Mouse (Mus musculus): Measurements from ENCODE around the gene Olfr868.

DNA sequence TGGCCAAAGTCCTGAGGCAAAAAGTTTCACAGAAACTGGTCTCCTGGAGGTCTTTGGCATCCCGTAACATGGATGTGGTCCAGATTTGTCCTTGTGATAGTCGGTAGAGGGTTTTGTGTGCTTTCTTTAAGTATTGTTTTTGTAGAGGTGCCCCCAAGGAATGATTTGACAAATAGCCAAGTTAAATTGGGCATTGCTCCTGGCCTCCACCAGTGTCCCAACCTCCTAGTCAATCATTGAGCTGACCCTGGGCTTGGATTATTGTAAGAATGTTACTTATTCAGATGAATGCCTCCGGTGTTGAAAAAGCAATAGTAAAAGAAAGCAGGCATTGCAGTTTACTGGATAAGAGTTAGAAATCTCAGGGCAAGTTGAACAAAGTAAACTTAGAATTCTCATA is 51.3 kb downstream of the Olfr868 start:
- no peak for TF ChIP-seq GATA1 (IDR thresholded peaks at IDR 0.05; ENCODE audit: low read length)
- TF ChIP-seq TAL1 (IDR thresholded peaks at IDR 0.05; ENCODE audit: low read length), result no peak
